Mouse (Mus musculus) MEL (cell line): ENCODE measurements at regions not wholly inside any gene's neighbourhood (a gene's known extent, or its start where the extent isn't known, plus 50 kb on each side); places are given as distances from the start of the nearest gene placed in this dataset.
"Not testable (repeated sequence)": the region's sequence is repeated elsewhere in the genome, so short reads cannot be mapped to it uniquely, and the experiment has no call there.

Experiments used
- BHLHE40 ChIP-seq: IDR thresholded peaks from 2 replicates; pipeline ENCODE4 v1.6.1; 2012; ENCODE audit warnings: low read depth, mild to moderate bottlenecking, inconsistent platforms, low read length, improper control_type of control experiment, borderline replicate concordance
- POLR2A ChIP-seq, 2 experiments: IDR thresholded peaks; 2 replicates each; pipeline ENCODE4 v1.6.1; 2011 to 2012; ENCODE audit warnings: low read length in 2 of 2, mild to moderate bottlenecking in 2 of 2, control low read depth in 1 of 2, improper control_type of control experiment in 1 of 2, low read depth in 1 of 2, moderate library complexity in 1 of 2; ENCODE audit not compliant: control insufficient read depth in 1 of 2, insufficient read depth in 1 of 2, poor library complexity in 1 of 2

DNA sequence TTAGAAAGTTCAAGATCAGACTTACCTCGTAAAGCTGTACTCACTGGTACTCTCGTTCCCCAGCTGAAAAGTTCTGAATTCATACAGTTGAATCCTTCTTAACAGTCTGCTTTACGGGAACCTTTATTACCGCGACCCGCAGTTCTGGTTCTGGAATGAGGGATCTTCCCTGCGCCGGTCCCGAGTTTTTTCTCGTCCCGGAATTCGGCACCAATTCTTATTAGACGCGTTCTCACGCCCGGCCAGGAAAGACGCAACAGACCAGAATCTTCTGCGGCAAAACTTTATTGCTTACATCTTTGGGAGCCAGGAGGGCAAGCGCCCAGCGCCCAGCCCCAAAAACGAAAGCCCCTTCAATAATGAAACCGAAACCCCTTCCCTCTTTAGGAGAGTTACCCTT is 423.4 kb downstream of the Tox3 start:
- not testable (repeated sequence) for TF ChIP-seq BHLHE40; POLR2A (IDR thresholded peaks at IDR 0.05; ENCODE audit: control insufficient read depth in 1 of 2, insufficient read depth in 1 of 2, low read depth in 1 of 2, low read length in 2 of 2, poor library complexity in 1 of 2)
